Mouse (Mus musculus): ENCODE measurements at regions not wholly inside any gene's neighbourhood (a gene's known extent, or its start where the extent isn't known, plus 50 kb on each side); places are given as distances from the start of the nearest gene placed in this dataset.

GRCm38 (mm10) chr16:74743512-74743911 lies 331.9 kb upstream of the Robo2 start:
- DNase-seq (ENCODE audit: low spot score in 2 of 2) = no peak

GRCm38 (mm10) chr16:74739194-74740135 lies 327.8 kb upstream of the Robo2 start:
- DNase-seq (ENCODE audit: low spot score in 2 of 2) = no peak

- DNase-seq (ENCODE audit: low spot score in 2 of 2) = no peak
Observed at GRCm38 (mm10) chr16:74732940-74733776, 321.5 kb upstream of the Robo2 start.

- no peak for DNase-seq (ENCODE audit: low spot score in 2 of 2)
Observed at GRCm38 (mm10) chr16:74730169-74730794, 318.7 kb upstream of the Robo2 start.

GRCm38 (mm10) chr16:74723217-74723616 lies 311.6 kb upstream of the Robo2 start:
- DNase-seq (ENCODE audit: low spot score in 2 of 2) = no peak

GRCm38 (mm10) chr16:74718154-74718553 lies 306.5 kb upstream of the Robo2 start:
- DNase-seq (ENCODE audit: low spot score in 2 of 2) = no peak

GRCm38 (mm10) chr16:74717622-74718021 lies 306.0 kb upstream of the Robo2 start:
- no peak for DNase-seq (ENCODE audit: low spot score in 2 of 2)

- DNase-seq (ENCODE audit: low spot score in 2 of 2) = no peak
Observed at GRCm38 (mm10) chr16:74714950-74715349, 303.3 kb upstream of the Robo2 start.

GRCm38 (mm10) chr16:74712515-74712914 lies 300.9 kb upstream of the Robo2 start:
- DNase-seq (ENCODE audit: low spot score in 2 of 2) = no peak

- no peak for DNase-seq (ENCODE audit: low spot score in 2 of 2)
Observed at GRCm38 (mm10) chr16:74702067-74702466, 290.4 kb upstream of the Robo2 start.

GRCm38 (mm10) chr16:74683371-74683770 lies 271.7 kb upstream of the Robo2 start:
- peak in 1 of 2 experiments; percentile 16 for DNase-seq (ENCODE audit: low spot score in 2 of 2)

GRCm38 (mm10) chr16:74675586-74675985 lies 264.0 kb upstream of the Robo2 start:
- no peak for DNase-seq (ENCODE audit: low spot score in 2 of 2)

- DNase-seq (ENCODE audit: low spot score in 2 of 2) = no peak
Observed at GRCm38 (mm10) chr16:74671466-74671865, 259.8 kb upstream of the Robo2 start.

GRCm38 (mm10) chr16:74664337-74664736 lies 252.7 kb upstream of the Robo2 start:
- DNase-seq (ENCODE audit: low spot score in 2 of 2) = no peak

- DNase-seq (ENCODE audit: low spot score in 2 of 2) = no peak
Observed at GRCm38 (mm10) chr16:74651244-74651643, 239.6 kb upstream of the Robo2 start.

GRCm38 (mm10) chr16:74649207-74649606 lies 237.6 kb upstream of the Robo2 start:
- no peak for DNase-seq (ENCODE audit: low spot score in 2 of 2)

- no peak for DNase-seq (ENCODE audit: low spot score in 2 of 2)
Observed at GRCm38 (mm10) chr16:74648384-74648783, 236.8 kb upstream of the Robo2 start.

GRCm38 (mm10) chr16:74644750-74645366 lies 233.2 kb upstream of the Robo2 start:
- DNase-seq (ENCODE audit: low spot score in 2 of 2) = no peak

GRCm38 (mm10) chr16:74639805-74640204 lies 228.2 kb upstream of the Robo2 start:
- DNase-seq (ENCODE audit: low spot score in 2 of 2) = no peak

GRCm38 (mm10) chr16:74637638-74638037 lies 226.0 kb upstream of the Robo2 start:
- DNase-seq (ENCODE audit: low spot score in 2 of 2) = no peak

GRCm38 (mm10) chr16:74625783-74626182 lies 214.2 kb upstream of the Robo2 start:
- no peak for DNase-seq (ENCODE audit: low spot score in 2 of 2)
